Mouse (Mus musculus) bone marrow, adult 2 months (tissue): ENCODE measurements around the gene Zfp644. TPM values are rescaled to one million over a fixed set of nuclear protein-coding genes. Genes with fewer than 3 reads are reported as not detected.

Experiments
- H3K27ac ChIP-seq: fragments of 200-500 bp; 2 replicates; pipeline ENCODE4 v1.5.1; 2012; ENCODE audit warnings: low read depth, mild to moderate bottlenecking, control low read depth, inconsistent platforms, low read length; ENCODE audit not compliant: control insufficient read depth, poor library complexity, insufficient read depth
- H3K4me1 ChIP-seq: fragments of 200-500 bp; 2 replicates; pipeline ENCODE4 v1.6.1; 2011; ENCODE audit warnings: low read length; ENCODE audit not compliant: control insufficient read depth, insufficient read depth
- H3K4me3 ChIP-seq: fragments of 200-500 bp; replicated peaks from 2 replicates; pipeline ENCODE3; 2011; ENCODE audit warnings: mild to moderate bottlenecking, low read depth, low read length, control low read depth; ENCODE audit not compliant: control insufficient read depth
- CTCF ChIP-seq: fragments of 200-500 bp; IDR thresholded peaks from 2 replicates; pipeline ENCODE4 v1.5.1; 2011; ENCODE audit warnings: low read length, control low read depth; ENCODE audit not compliant: control insufficient read depth, insufficient read depth
- POLR2A ChIP-seq: fragments of 200-500 bp; IDR thresholded peaks from 2 replicates; pipeline ENCODE4 v1.6.1; 2011; ENCODE audit warnings: low read depth, mild to moderate bottlenecking, control low read depth, low read length, borderline replicate concordance; ENCODE audit not compliant: control insufficient read depth
- WGBS: fragments of 180-500 bp; shearing (Covaris S2); methylation state at CpG from one replicate; pipeline ENCODE4 v1.1.7; 2018; 5-methylcytosine and 5-hydroxymethylcytosine counted together
- polyA plus RNA-seq: library from polyadenylated mRNA; stranded (reverse); fragments of >200 nt; gene quantifications from 2 replicates; pipeline ENCODE4 v1.2.4, GENCODE M21; 2011; ENCODE audit warnings: low replicate concordance; ENCODE audit not compliant: missing spikeins, insufficient read depth, insufficient read length

Gene Zfp644
- polyA plus RNA-seq, 1 experiment = 29.5 TPM

DNA sequence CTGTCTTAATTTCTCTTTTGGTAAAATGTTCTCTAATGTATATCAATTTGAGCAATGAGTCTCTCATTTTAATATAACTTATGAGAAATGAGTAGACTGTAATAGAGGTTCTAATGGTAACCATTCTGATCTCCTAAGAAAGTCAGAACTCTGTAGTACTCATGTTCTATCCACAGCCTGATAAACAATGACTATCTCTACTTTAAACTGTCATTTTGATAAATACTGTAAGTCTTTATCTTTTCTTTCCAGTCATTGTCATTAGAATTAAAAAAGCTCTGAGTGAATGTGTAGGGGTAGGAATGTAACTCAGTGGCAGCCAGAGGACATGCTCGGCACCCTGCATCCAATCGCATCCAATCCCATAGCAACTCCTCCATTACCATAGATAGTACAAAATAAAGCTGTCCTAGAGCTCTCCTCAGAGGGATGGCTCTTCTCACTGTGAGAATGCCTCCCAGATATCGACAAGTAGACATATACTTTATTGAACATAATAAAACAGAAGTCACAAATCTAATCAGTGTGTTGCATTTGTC is 44.2 kb downstream of the Zfp644 start:
- Histone ChIP-seq H3K4me3 (no peak overlapping the region), H3K27ac (no peak overlapping the region), H3K4me1 (no peaks in the 10 kb centered on the region; the same call in 1 of the 2 replicates)
- TF ChIP-seq CTCF (no peak), POLR2A (no peak)
- WGBS = 73% methylated on average over 3 of the region's 3 CpGs

DNA sequence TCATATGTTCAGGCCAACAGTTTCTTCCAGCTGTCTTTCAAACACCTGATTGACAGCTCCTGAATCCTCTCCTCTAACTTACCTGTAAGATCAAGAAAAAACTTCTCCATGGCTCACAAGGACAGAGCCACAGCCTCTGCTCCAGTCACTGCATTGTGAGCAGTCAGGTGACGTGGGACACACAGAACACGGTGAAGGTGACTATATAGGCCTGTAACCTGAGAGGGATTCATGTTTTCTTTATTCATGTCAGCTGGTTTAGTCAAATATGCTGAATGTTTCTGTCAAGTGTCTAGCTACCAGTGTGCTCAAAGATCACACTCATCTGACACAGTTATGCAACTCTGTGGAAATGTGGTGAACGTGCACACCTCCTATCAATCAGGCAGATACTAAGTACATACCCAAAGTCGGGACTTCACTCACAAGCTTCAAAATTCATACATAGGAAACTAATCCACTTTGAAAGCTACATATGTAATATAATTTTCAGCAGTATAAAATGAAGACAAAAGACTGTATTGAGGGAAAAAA is 44.8 kb downstream of the Zfp644 start:
- Histone ChIP-seq H3K27ac (no peak overlapping the region; the same call in 1 of the 2 replicates), H3K4me3 (no peak overlapping the region), H3K4me1 (no peaks in the 10 kb centered on the region; the same call in 1 of the 2 replicates)
- WGBS = 75% methylated on average over 4 of the region's 4 CpGs
- TF ChIP-seq POLR2A (no peak), CTCF (no peak)

GRCm38 (mm10) chr5:106649995-106650394 is 47.1 kb downstream of the Zfp644 start:
- TF ChIP-seq CTCF = no peak
- TF ChIP-seq POLR2A = no peak
- H3K4me1 ChIP-seq = no peaks in the 10 kb centered on the region; the same call in 1 of the 2 replicates
- H3K4me3 ChIP-seq = no peak overlapping the region
- no peak overlapping the region for H3K27ac ChIP-seq

- TF ChIP-seq POLR2A (no peak), CTCF (no peak)
- H3K4me1 ChIP-seq = no peaks in the 10 kb centered on the region; the same call in 1 of the 2 replicates
- no peak overlapping the region for H3K4me3 ChIP-seq
- no peak overlapping the region for H3K27ac ChIP-seq
These were observed 47.6 kb downstream of the Zfp644 start for GRCm38 (mm10) chr5:106649441-106649840.

GRCm38 (mm10) chr5:106643434-106643833 is 53.7 kb downstream of the Zfp644 start:
- 82% methylated on average over 4 of the region's 4 CpGs for WGBS
- Histone ChIP-seq H3K27ac (no peak overlapping the region), H3K4me3 (no peak overlapping the region), H3K4me1 (no peaks in the 10 kb centered on the region)
- no peak for TF ChIP-seq POLR2A
- TF ChIP-seq CTCF = no peak

DNA sequence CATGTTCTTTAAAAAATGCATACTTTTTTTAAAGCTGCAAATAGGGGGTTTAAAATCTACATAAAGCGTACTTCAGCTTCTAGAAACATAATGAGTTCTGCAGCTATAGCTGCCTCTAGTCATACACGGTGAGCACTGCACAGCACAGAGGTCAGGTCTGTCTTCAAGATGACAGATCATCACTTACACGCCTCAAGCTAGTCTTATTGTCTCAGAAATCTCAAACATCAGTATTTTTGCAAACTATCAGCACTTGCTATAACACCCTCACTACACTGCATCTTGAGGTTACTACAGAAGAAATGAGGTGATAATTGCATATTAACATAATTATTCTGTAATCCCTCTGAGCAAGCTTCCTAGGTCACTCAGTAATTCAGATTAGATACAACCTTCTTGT is 55.2 kb downstream of the Zfp644 start:
- no peaks in the 10 kb centered on the region for H3K4me1 ChIP-seq
- no peak overlapping the region for H3K27ac ChIP-seq
- 93% methylated on average over 3 of the region's 3 CpGs for WGBS
- TF ChIP-seq POLR2A = no peak
- TF ChIP-seq CTCF = no peak
- no peak overlapping the region for H3K4me3 ChIP-seq

- no peak for TF ChIP-seq CTCF
- no peak for TF ChIP-seq POLR2A
- WGBS = 79% methylated on average over 5 of the region's 5 CpGs
- Histone ChIP-seq H3K4me3 (no peak overlapping the region), H3K27ac (no peak overlapping the region), H3K4me1 (no peaks in the 10 kb centered on the region)
These were observed 56.8 kb downstream of the Zfp644 start for GRCm38 (mm10) chr5:106640235-106640809.

- H3K4me3 ChIP-seq = no peak overlapping the region
- 70% methylated on average over 2 of the region's 2 CpGs for WGBS
- no peak for TF ChIP-seq CTCF
- TF ChIP-seq POLR2A = no peak
- no peak overlapping the region for H3K27ac ChIP-seq
- H3K4me1 ChIP-seq = no peaks in the 10 kb centered on the region
These were observed 57.5 kb downstream of the Zfp644 start for GRCm38 (mm10) chr5:106639627-106640026.

DNA sequence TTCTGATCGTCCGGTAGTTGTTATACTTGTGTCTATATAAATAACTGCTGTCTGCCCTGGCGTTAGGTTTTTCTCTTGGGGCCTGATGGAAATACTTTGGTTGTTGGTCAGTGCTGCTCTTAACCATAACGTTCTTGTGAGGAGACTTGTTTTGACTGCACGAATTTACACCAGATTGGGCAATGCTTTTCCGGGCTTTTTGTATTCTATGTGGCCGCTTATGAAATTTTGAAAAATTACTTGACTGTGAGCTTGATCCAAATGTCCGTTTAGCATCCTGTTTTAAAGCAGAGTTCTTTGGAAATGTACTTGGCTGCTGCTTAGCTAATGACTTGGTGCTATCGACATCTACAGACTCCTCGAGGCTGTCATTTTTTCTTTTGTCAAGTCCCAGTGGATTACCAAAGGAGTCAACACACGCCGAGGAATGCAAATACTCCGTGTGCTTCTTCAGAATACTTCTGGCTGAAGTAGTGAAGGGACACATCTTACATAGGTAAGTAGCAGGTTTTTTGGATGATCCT is 60.6 kb downstream of the Zfp644 start:
- 88% methylated on average over 13 of the region's 13 CpGs for WGBS
- Histone ChIP-seq H3K4me1 (no peaks in the 10 kb centered on the region; the same call in 1 of the 2 replicates), H3K4me3 (no peak overlapping the region), H3K27ac (no peak overlapping the region)
- TF ChIP-seq CTCF = no peak
- no peak for TF ChIP-seq POLR2A
